Mouse (Mus musculus): Measurements from ENCODE around the gene Dnase1l1.
A peak's percentile ranks its signal among the peaks of the same experiment; 100 is the strongest.

The Dnase1l1 gene

GRCm38 (mm10) chrX:74270062-74270901 is 11.9 kb downstream of the Dnase1l1 start, which contains the start of gene Rpl10:
Gene Rpl10, plus strand, starts transcription at chrX:74270812.
- DNase-seq (ENCODE audit: low spot score in 2 of 2): peak; percentile 87 to 93

GRCm38 (mm10) chrX:74269736-74270061 is 12.4 kb downstream of the Dnase1l1 start:
- peak in 1 of 2 experiments; percentile 10 for DNase-seq (ENCODE audit: low spot score in 2 of 2)

- no peak for DNase-seq (ENCODE audit: low spot score in 2 of 2)
These were observed 24.4 kb downstream of the Dnase1l1 start for GRCm38 (mm10) chrX:74257746-74258145.

GRCm38 (mm10) chrX:74254888-74255565 is 27.1 kb downstream of the Dnase1l1 start:
- DNase-seq (ENCODE audit: low spot score in 2 of 2): no peak

- DNase-seq (ENCODE audit: low spot score in 2 of 2): peak; percentile 83 to 92
These were observed 27.8 kb downstream of the Dnase1l1 start, which contains the start of gene Emd for GRCm38 (mm10) chrX:74254153-74254887. Gene Emd, plus strand, starts transcription at chrX:74254687.

- peak; percentile 36 to 51 for DNase-seq (ENCODE audit: low spot score in 2 of 2)
These were observed 32.5 kb downstream of the Dnase1l1 start, which contains the start of gene Flna for GRCm38 (mm10) chrX:74249615-74250014. Gene Flna, minus strand, starts transcription at chrX:74249820.

GRCm38 (mm10) chrX:74248651-74249050 is 33.5 kb downstream of the Dnase1l1 start:
- DNase-seq (ENCODE audit: low spot score in 2 of 2): no peak

- no peak for DNase-seq (ENCODE audit: low spot score in 2 of 2)
These were observed 35.4 kb downstream of the Dnase1l1 start for GRCm38 (mm10) chrX:74246693-74247092.

GRCm38 (mm10) chrX:74246213-74246681 is 35.9 kb downstream of the Dnase1l1 start:
- DNase-seq (ENCODE audit: low spot score in 2 of 2): peak; percentile 76 to 89

GRCm38 (mm10) chrX:74245687-74246086 is 36.5 kb downstream of the Dnase1l1 start:
- peak; percentile 55 to 61 for DNase-seq (ENCODE audit: low spot score in 2 of 2)

GRCm38 (mm10) chrX:74245107-74245506 is 37.0 kb downstream of the Dnase1l1 start:
- no peak for DNase-seq (ENCODE audit: low spot score in 2 of 2)

GRCm38 (mm10) chrX:74244614-74245083 is 37.5 kb downstream of the Dnase1l1 start:
- no peak for DNase-seq (ENCODE audit: low spot score in 2 of 2)

- DNase-seq (ENCODE audit: low spot score in 2 of 2): no peak
These were observed 38.3 kb downstream of the Dnase1l1 start for GRCm38 (mm10) chrX:74243807-74244206.

- no peak for DNase-seq (ENCODE audit: low spot score in 2 of 2)
These were observed 38.7 kb downstream of the Dnase1l1 start for GRCm38 (mm10) chrX:74243396-74243795.

- no peak for DNase-seq (ENCODE audit: low spot score in 2 of 2)
These were observed 41.8 kb downstream of the Dnase1l1 start for GRCm38 (mm10) chrX:74240332-74240731.

- DNase-seq (ENCODE audit: low spot score in 2 of 2): no peak
These were observed 48.9 kb downstream of the Dnase1l1 start for GRCm38 (mm10) chrX:74233196-74233595.

- no peak for DNase-seq (ENCODE audit: low spot score in 2 of 2)
These were observed 52.1 kb downstream of the Dnase1l1 start for GRCm38 (mm10) chrX:74230038-74230437.
